18 mouse cellular contexts compared by ENCODE assay signal in the genomic region with DNA sequence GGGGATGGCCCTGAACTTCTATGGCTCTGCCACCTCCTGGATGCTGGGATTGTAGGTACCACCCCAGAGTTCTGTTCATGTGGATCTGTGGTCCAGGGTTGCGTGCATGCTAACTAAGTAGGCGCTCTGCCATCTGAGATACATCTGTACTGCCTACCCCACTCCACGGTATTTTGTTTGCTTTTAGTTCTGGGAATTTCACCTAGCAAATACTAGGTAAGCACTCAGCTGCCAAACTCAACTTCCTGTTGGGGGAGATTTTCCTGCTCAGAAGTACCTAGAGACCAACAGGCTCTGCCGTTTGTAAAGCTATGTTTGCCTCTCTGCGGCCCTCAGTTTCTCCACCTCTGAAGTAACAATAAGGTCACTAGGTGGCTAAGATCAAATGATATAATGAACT. TPM values are rescaled to one million over a fixed set of nuclear protein-coding genes. Genes with fewer than 3 reads are reported as not detected.
DNase-seq lines count a peak whose midpoint lies in the region; ATAC-seq and TF ChIP-seq lines count a peak whose summit lies in the region.
"Had no signal": no experiment of that assay in that cellular context is flagged by ENCODE, and none has a peak within 500 bp of the region (broad histone marks: within the 10 kb centered on the region; RNA-seq: fewer than 3 reads in every experiment).

No protein-coding gene starts in this region.

- WGBS in heart, embryonic 11.5 days (ENCODE audit: insufficient replicate concordance), result 77% methylated on average over 5 of the region's 5 CpGs
- 56% methylated on average over 5 of the region's 5 CpGs for WGBS in lung, embryonic 14.5 days
- WGBS in neural tube, embryonic 13.5 days, result 88% methylated on average over 5 of the region's 5 CpGs

- no peak for ATAC-seq in heart, embryonic 11.5 days (replicated peaks; ENCODE audit: insufficient number of reproducible peaks, low FRiP score, low TSS enrichment)
- ATAC-seq in lung, embryonic 14.5 days (ENCODE audit: insufficient read depth), result 0 out of 2 replicates have a peak, but pooled peaks have one; percentile 28
- no peak for ATAC-seq in neural tube, embryonic 13.5 days (ENCODE audit: low read depth)
- no peak for ATAC-seq in granulocyte monocyte progenitor cell, adult 5-6 weeks (replicated peaks; ENCODE audit: poor library complexity, severe bottlenecking)
- ATAC-seq: liver, embryonic 12.5 days had no signal

- H3K4me1 ChIP-seq in heart, embryonic 11.5 days (ENCODE audit: control insufficient read depth, insufficient read depth, low read length), result no peaks in the 10 kb centered on the region
- H3K4me1 ChIP-seq in lung, embryonic 14.5 days (ENCODE audit: insufficient read depth), result no peaks in the 10 kb centered on the region
- 0 out of 2 replicates have a peak, but pooled peaks cover 4% of the 10 kb centered on the region for H3K4me1 ChIP-seq in neural tube, embryonic 13.5 days (replicated peaks)
- H3K4me1 ChIP-seq: liver, embryonic 12.5 days had no signal

- H3K4me3 ChIP-seq in heart, embryonic 11.5 days (ENCODE audit: low read depth, low read length), result no peak overlapping the region
- peak overlapping the region; percentile 33; the same call in 1 of the 2 replicates for H3K4me3 ChIP-seq in lung, embryonic 14.5 days (ENCODE audit: low read depth, low read length)
- no peak overlapping the region for H3K4me3 ChIP-seq in neural tube, embryonic 13.5 days
- H3K4me3 ChIP-seq: left cerebral cortex, adult 2 months; liver, embryonic 12.5 days had no signal

- peaks cover 15% of the 10 kb centered on the region for H3K27me3 ChIP-seq in heart, embryonic 11.5 days (ENCODE audit: control insufficient read depth, insufficient read depth, low read length)
- H3K27me3 ChIP-seq in lung, embryonic 14.5 days (ENCODE audit: insufficient read depth, low read length), result no peaks in the 10 kb centered on the region
- peaks cover 19% of the 10 kb centered on the region for H3K27me3 ChIP-seq in neural tube, embryonic 13.5 days

- H3K27ac ChIP-seq in heart, embryonic 11.5 days (ENCODE audit: low read depth, low read length), result no peak overlapping the region
- H3K27ac ChIP-seq in lung, embryonic 14.5 days (ENCODE audit: low read depth), result no peak overlapping the region
- no peak overlapping the region for H3K27ac ChIP-seq in neural tube, embryonic 13.5 days (replicated peaks)
- H3K27ac ChIP-seq: heart, embryonic 15.5 days; left cerebral cortex, adult 2 months; liver, embryonic 12.5 days; macrophage; midbrain, embryonic 12.5 days; stomach, postnatal 0 days had no signal

- no peak for TF ChIP-seq CTCF in lung, embryonic 14.5 days (IDR thresholded peaks at IDR 0.05; ENCODE audit: low read depth)

- peak; percentile 16 for DNase-seq in heart, adult 11 months
- peak; percentile 54 for DNase-seq in lung, embryonic 14.5 days
- DNase-seq in lung, postnatal 14 days, result no peak
- no peak for DNase-seq in neural tube, embryonic 10.5 days (ENCODE audit: extremely low spot score, low spot score)

- H3K4me2 ChIP-seq in heart, embryonic 11.5 days, result no peak overlapping the region
- H3K4me2 ChIP-seq in lung, embryonic 14.5 days, result peak overlapping the region; percentile 61
- H3K4me2 ChIP-seq in neural tube, embryonic 13.5 days, result peak overlapping the region; percentile 56; the same call in 1 of the 2 replicates

- H3K9ac ChIP-seq in heart, embryonic 11.5 days (ENCODE audit: low read depth, low read length), result no peak overlapping the region
- no peak overlapping the region for H3K9ac ChIP-seq in lung, embryonic 14.5 days
- no peak overlapping the region for H3K9ac ChIP-seq in neural tube, embryonic 13.5 days
- H3K9ac ChIP-seq: heart, embryonic 15.5 days; liver, embryonic 12.5 days had no signal

- H3K36me3 ChIP-seq in heart, embryonic 11.5 days (ENCODE audit: control insufficient read depth, insufficient read depth, low read length), result no peaks in the 10 kb centered on the region
- H3K36me3 ChIP-seq in lung, embryonic 14.5 days (ENCODE audit: insufficient read depth), result no peaks in the 10 kb centered on the region
- no peaks in the 10 kb centered on the region for H3K36me3 ChIP-seq in neural tube, embryonic 13.5 days
- H3K36me3 ChIP-seq: heart, embryonic 15.5 days; liver, embryonic 12.5 days; midbrain, embryonic 12.5 days had no signal

- H3K9me3 ChIP-seq in heart, embryonic 11.5 days (replicated peaks; ENCODE audit: control insufficient read depth, low read length), result no peaks in the 10 kb centered on the region
- H3K9me3 ChIP-seq in lung, embryonic 14.5 days (ENCODE audit: low read depth, low read length), result no peaks in the 10 kb centered on the region
- no peaks in the 10 kb centered on the region for H3K9me3 ChIP-seq in neural tube, embryonic 13.5 days
- H3K9me3 ChIP-seq: heart, embryonic 15.5 days; liver, embryonic 12.5 days; midbrain, embryonic 12.5 days had no signal

RNA-seq across cellular contexts. Expression of gene Dmrt3, which starts 25.0 kb away (rescaled TPM):
- 0.06 and 0.11 TPM in 2 replicates for polyA plus RNA-seq in heart, embryonic 11.5 days (2014; fragmentation: Nextera tagmentation; extraction: Ambion mirVana)
- polyA plus RNA-seq in lung, embryonic 14.5 days (2014; fragmentation: Nextera tagmentation; extraction: Ambion mirVana), result 0.35 and 0.49 TPM in 2 replicates
- 2.0 and 2.7 TPM in 2 replicates for polyA plus RNA-seq in neural tube, embryonic 13.5 days (2015; fragmentation: Nextera tagmentation; extraction: Ambion mirVana)
- total RNA-seq in granulocyte monocyte progenitor cell, adult 5-6 weeks (2014; fragmentation: Nextera tagmentation), result not detected in 2 replicates
- not detected in 2 replicates for total RNA-seq in granulocyte monocyte progenitor cell, adult 5-6 weeks (2017)
- total RNA-seq: adrenal gland, postnatal 36 days; gastrocnemius, adult 18-20 months; heart, postnatal 4 days had no signal
- polyA plus RNA-seq: gonadal fat pad, adult 2 months; kidney, embryonic 14.5 days; liver, embryonic 12.5 days; macrophage had no signal

RNA-seq across cellular contexts. Expression of gene Dmrt2, which starts 37.1 kb away (rescaled TPM):
- polyA plus RNA-seq in heart, embryonic 11.5 days (2014; fragmentation: Nextera tagmentation; extraction: Ambion mirVana), result 0.72 and 0.79 TPM in 2 replicates
- 0.41 and 0.62 TPM in 2 replicates for polyA plus RNA-seq in lung, embryonic 14.5 days (2014; fragmentation: Nextera tagmentation; extraction: Ambion mirVana)
- polyA plus RNA-seq in neural tube, embryonic 13.5 days (2015; fragmentation: Nextera tagmentation; extraction: Ambion mirVana), result 0.33 and 2.8 TPM in 2 replicates
- total RNA-seq in granulocyte monocyte progenitor cell, adult 5-6 weeks (2014; fragmentation: Nextera tagmentation), result 0.82 TPM in 1 of 2 replicates, not detected in the other
- total RNA-seq in granulocyte monocyte progenitor cell, adult 5-6 weeks (2017), result not detected in 2 replicates
- total RNA-seq: heart, postnatal 4 days had no signal
- polyA plus RNA-seq: macrophage had no signal

Comparison
In these comparisons a context has a peak if more than half of its experiments do, and no peak if none do; other contexts are left out.
1. DNase-seq: peak in heart, adult 11 months (single experiment) and lung, embryonic 14.5 days (single experiment); none in lung, postnatal 14 days (single experiment) and neural tube, embryonic 10.5 days (single experiment).